Mouse (Mus musculus) heart, embryonic 10.5 days (tissue): Measurements from ENCODE around the gene Neu1. TPM values are rescaled to one million over a fixed set of nuclear protein-coding genes. Genes with fewer than 3 reads are reported as not detected.

Experiments
- DNase-seq: peaks from one replicate; pipeline ENCODE4 v3.0.0-alpha.2; 2017; ENCODE audit warnings: low spot score
- H3K27ac ChIP-seq: fragments of 300-500 bp; sonication (generic); 2 replicates; pipeline ENCODE4 v1.5.1; 2016; ENCODE audit warnings: mild to moderate bottlenecking
- H3K27me3 ChIP-seq: fragments of 300-500 bp; sonication (generic); 2 replicates; pipeline ENCODE4 v1.6.1; 2016; ENCODE audit warnings: mild to moderate bottlenecking; ENCODE audit not compliant: poor library complexity, insufficient read depth, severe bottlenecking
- H3K36me3 ChIP-seq: fragments of 300-500 bp; sonication (generic); 2 replicates; pipeline ENCODE4 v1.6.1; 2016; ENCODE audit warnings: mild to moderate bottlenecking, moderate library complexity
- H3K4me1 ChIP-seq: fragments of 300-500 bp; sonication (generic); 2 replicates; pipeline ENCODE4 v1.6.1; 2016; ENCODE audit warnings: mild to moderate bottlenecking
- H3K4me3 ChIP-seq: fragments of 300-500 bp; sonication (generic); 2 replicates; pipeline ENCODE4 v1.5.1; 2016; ENCODE audit warnings: mild to moderate bottlenecking, moderate library complexity
- H3K9me3 ChIP-seq: fragments of 300-500 bp; sonication (generic); 2 replicates; pipeline ENCODE4 v1.6.1; 2016; ENCODE audit warnings: mild to moderate bottlenecking, moderate library complexity
- WGBS: fragments of 180-500 bp; shearing (Covaris S2); methylation state at CpG from one replicate; pipeline ENCODE4 v1.1.7; 2016; 5-methylcytosine and 5-hydroxymethylcytosine counted together
- polyA plus RNA-seq: library from polyadenylated mRNA; unstranded; fragments of >200 nt; fragmentation: Nextera tagmentation; extraction: Ambion mirVana; gene quantifications from 2 replicates; pipeline ENCODE4 v1.2.1, GENCODE M21; 2016

The Neu1 gene
- polyA plus RNA-seq, 1 experiment from 2014 or later: 21.3 TPM

DNA sequence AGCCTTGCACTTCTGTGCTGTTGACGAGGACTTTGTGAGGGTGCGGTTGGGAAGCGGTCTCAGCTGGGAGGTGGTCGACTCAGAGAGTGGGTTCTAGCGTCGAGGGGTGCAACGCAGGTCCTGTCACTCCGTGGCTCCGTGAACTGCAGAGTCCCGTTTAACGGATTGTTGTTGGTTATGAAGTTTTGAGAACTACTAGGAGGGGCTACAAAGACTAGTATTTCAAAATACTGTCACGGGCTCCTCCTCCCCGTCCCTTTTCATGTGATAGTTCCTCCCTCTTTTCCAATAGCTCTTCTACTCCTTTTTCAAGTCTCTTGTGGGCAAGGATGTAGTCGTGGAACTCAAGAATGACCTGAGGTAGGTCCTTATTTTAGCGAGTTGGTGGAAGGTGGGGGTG is 51.3 kb downstream of the Neu1 start:
- peaks cover 10% of the 10 kb centered on the region; the same call in 1 of the 2 replicates for H3K4me1 ChIP-seq
- H3K27ac ChIP-seq: peak overlapping the region; percentile 100
- peak overlapping the region; percentile 81 for H3K4me3 ChIP-seq
- no peaks in the 10 kb centered on the region for H3K9me3 ChIP-seq
- peaks cover 27% of the 10 kb centered on the region for H3K36me3 ChIP-seq
- WGBS: under 1% methylated on average over 15 of the region's 15 CpGs
- no peaks in the 10 kb centered on the region for H3K27me3 ChIP-seq
- no peak for DNase-seq

DNA sequence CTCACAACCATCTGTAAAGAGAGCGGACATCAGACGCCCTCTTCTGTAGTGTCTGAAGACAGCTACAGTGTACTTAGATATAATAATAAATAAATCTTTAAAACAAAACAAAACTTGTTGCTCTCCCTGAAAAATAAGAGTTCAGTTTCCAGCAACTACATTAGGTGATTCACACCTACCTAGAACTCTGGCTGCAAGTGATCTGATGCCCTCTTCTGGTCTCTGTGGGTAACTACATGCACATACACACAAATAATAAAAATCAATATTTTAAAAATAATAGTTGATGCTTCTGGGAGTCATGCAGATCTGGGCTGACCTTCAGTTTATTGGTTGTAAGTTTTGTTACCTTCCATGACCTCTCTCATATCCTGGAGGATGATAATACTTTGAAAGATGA is 53.2 kb downstream of the Neu1 start:
- DNase-seq: no peak
- WGBS: 80% methylated on average over 2 of the region's 2 CpGs
- Histone ChIP-seq H3K27me3 (no peaks in the 10 kb centered on the region), H3K4me1 (peaks cover 10% of the 10 kb centered on the region; the same call in 1 of the 2 replicates), H3K9me3 (no peaks in the 10 kb centered on the region), H3K4me3 (no peak overlapping the region), H3K27ac (no peak overlapping the region), H3K36me3 (peaks cover 38% of the 10 kb centered on the region)

Other genes with a start within 250 kb of the Neu1 start
- gene C4b, start 187.4 kb upstream of the Neu1 start, polyA plus RNA-seq: not detected in 2 replicates
- not detected in 2 replicates for gene Cyp21a1, start 126.7 kb upstream of the Neu1 start, polyA plus RNA-seq
- gene Stk19, start 94.3 kb upstream of the Neu1 start, polyA plus RNA-seq: 22.3 and 22.8 TPM in 2 replicates
- gene Dxo, start 94.2 kb upstream of the Neu1 start, polyA plus RNA-seq: 48.1 and 62.2 TPM in 2 replicates
- 39.9 and 43.6 TPM in 2 replicates for gene Skiv2l, start 81.0 kb upstream of the Neu1 start, polyA plus RNA-seq
- gene Nelfe, start 80.9 kb upstream of the Neu1 start, polyA plus RNA-seq: 89.6 and 104 TPM in 2 replicates
- gene Cfb, start 68.7 kb upstream of the Neu1 start, polyA plus RNA-seq: 1.3 and 11.4 TPM in 2 replicates
- 2.2 and 4.1 TPM in 2 replicates for gene Zbtb12, start 51.8 kb upstream of the Neu1 start, polyA plus RNA-seq
- not detected in 2 replicates for gene Gm20547, start 49.2 kb upstream of the Neu1 start, polyA plus RNA-seq
- gene C2, start 33.0 kb upstream of the Neu1 start, polyA plus RNA-seq: 0.67 and 1.6 TPM in 2 replicates
- gene Ehmt2, start 32.8 kb upstream of the Neu1 start, polyA plus RNA-seq: 46.3 and 66.0 TPM in 2 replicates
- 0.10 and 0.41 TPM in 2 replicates for gene Slc44a4, start 16.8 kb upstream of the Neu1 start, polyA plus RNA-seq
- gene Hspa1b, start 28.0 kb downstream of the Neu1 start, polyA plus RNA-seq: 0.20 TPM in 1 of 2 replicates, not detected in the other
- 0.52 TPM in 1 of 2 replicates, not detected in the other for gene Gm20481, start 38.7 kb downstream of the Neu1 start, polyA plus RNA-seq
- 1.8 and 2.4 TPM in 2 replicates for gene Hspa1a, start 40.9 kb downstream of the Neu1 start, polyA plus RNA-seq
- gene Hspa1l, start 41.5 kb downstream of the Neu1 start, polyA plus RNA-seq: 1.6 and 1.7 TPM in 2 replicates
- gene Lsm2, start 50.6 kb downstream of the Neu1 start, polyA plus RNA-seq: 197 and 247 TPM in 2 replicates
- gene Vars, start 69.7 kb downstream of the Neu1 start, polyA plus RNA-seq: 112 and 166 TPM in 2 replicates
- 0.26 and 0.34 TPM in 2 replicates for gene Vwa7, start 85.3 kb downstream of the Neu1 start, polyA plus RNA-seq
- 3.3 and 4.0 TPM in 2 replicates for gene Sapcd1, start 96.8 kb downstream of the Neu1 start, polyA plus RNA-seq
- gene Msh5, start 115.5 kb downstream of the Neu1 start, polyA plus RNA-seq: 3.9 and 5.4 TPM in 2 replicates
- 374 and 380 TPM in 2 replicates for gene Clic1, start 118.7 kb downstream of the Neu1 start, polyA plus RNA-seq
- 192 and 290 TPM in 2 replicates for gene Ddah2, start 127.8 kb downstream of the Neu1 start, polyA plus RNA-seq
- not detected in 2 replicates for gene Ly6g6c, start 134.1 kb downstream of the Neu1 start, polyA plus RNA-seq
- gene Mpig6b, start 134.9 kb downstream of the Neu1 start, polyA plus RNA-seq: 0.63 and 1.0 TPM in 2 replicates
- 0.18 and 0.39 TPM in 2 replicates for gene Ly6g6e, start 145.6 kb downstream of the Neu1 start, polyA plus RNA-seq
- 2.5 and 2.6 TPM in 2 replicates for gene Ly6g6d, start 146.8 kb downstream of the Neu1 start, polyA plus RNA-seq
- gene Ly6g6f, start 154.4 kb downstream of the Neu1 start, polyA plus RNA-seq: 0.91 and 1.0 TPM in 2 replicates
- gene Abhd16a, start 158.0 kb downstream of the Neu1 start, polyA plus RNA-seq: 66.7 and 69.8 TPM in 2 replicates
- gene Ly6g5c, start 177.0 kb downstream of the Neu1 start, polyA plus RNA-seq: not detected in 2 replicates
- 0.73 and 0.99 TPM in 2 replicates for gene Ly6g5b, start 184.2 kb downstream of the Neu1 start, polyA plus RNA-seq
- gene Gpank1, start 190.2 kb downstream of the Neu1 start, polyA plus RNA-seq: 17.1 and 24.5 TPM in 2 replicates
- 220 and 246 TPM in 2 replicates for gene Csnk2b, start 190.8 kb downstream of the Neu1 start, polyA plus RNA-seq
- gene D17H6S53E, start 195.1 kb downstream of the Neu1 start, polyA plus RNA-seq: 7.4 and 11.5 TPM in 2 replicates
- 3.0 and 72.5 TPM in 2 replicates for gene Apom, start 200.8 kb downstream of the Neu1 start, polyA plus RNA-seq
- 51.4 and 65.5 TPM in 2 replicates for gene Bag6, start 203.9 kb downstream of the Neu1 start, polyA plus RNA-seq
- gene Prrc2a, start 233.6 kb downstream of the Neu1 start, polyA plus RNA-seq: 137 and 161 TPM in 2 replicates
- 0.85 and 2.1 TPM in 2 replicates for gene Aif1, start 244.8 kb downstream of the Neu1 start, polyA plus RNA-seq